Mouse (Mus musculus) brown adipose tissue, adult 24 weeks (tissue): ENCODE data around the gene Gm14743. TPM values are rescaled to one million over a fixed set of nuclear protein-coding genes. Genes with fewer than 3 reads are reported as not detected.
"Not testable (repeated sequence)": the region's sequence is repeated elsewhere in the genome, so short reads cannot be mapped to it uniquely, and the experiment has no call there.

ENCODE experiments used
- H3K27ac ChIP-seq: fragments of 200-500 bp; replicated peaks from 2 replicates; pipeline ENCODE4 v1.5.1; 2012; ENCODE audit warnings: low read depth, mild to moderate bottlenecking, low read length
- H3K4me1 ChIP-seq: fragments of 200-500 bp; 2 replicates; pipeline ENCODE4 v1.6.1; 2012; ENCODE audit warnings: low read length, mixed read lengths; ENCODE audit not compliant: control insufficient read depth, insufficient read depth, insufficient read length
- H3K4me3 ChIP-seq: fragments of 200-500 bp; 2 replicates; pipeline ENCODE4 v1.5.1; 2012; ENCODE audit warnings: low read depth, mild to moderate bottlenecking, low read length, moderate library complexity; ENCODE audit not compliant: insufficient read depth
- polyA plus RNA-seq: library from polyadenylated mRNA; stranded (reverse); fragments of >200 nt; gene quantifications from 2 replicates; pipeline ENCODE4 v1.2.4, GENCODE M21; 2012; ENCODE audit not compliant: missing spikeins, insufficient read depth, insufficient read length

The Gm14743 gene
- not detected in 2 replicates for polyA plus RNA-seq

- H3K27ac ChIP-seq, H3K4me3 ChIP-seq, H3K4me1 ChIP-seq: not testable (repeated sequence)
These were observed at the start of gene Gm14743 for GRCm38 (mm10) chrX:78245821-78246220. TSS of gene Gm14743 (minus strand) at chrX:78245921.

GRCm38 (mm10) chrX:78202829-78203228 is 42.9 kb downstream of the Gm14743 start:
- no peak overlapping the region for H3K4me3 ChIP-seq
- H3K27ac ChIP-seq: no peak overlapping the region
- no peaks in the 10 kb centered on the region for H3K4me1 ChIP-seq

- H3K4me3 ChIP-seq, H3K27ac ChIP-seq, H3K4me1 ChIP-seq: not testable (repeated sequence)
These were observed 43.5 kb downstream of the Gm14743 start for GRCm38 (mm10) chrX:78202220-78202619.

Other genes starting within 250 kb of the Gm14743 start
- gene Obp1a, start 154.5 kb downstream of the Gm14743 start, polyA plus RNA-seq: not detected in 2 replicates
- gene Gm5938, start 120.5 kb downstream of the Gm14743 start, polyA plus RNA-seq: not detected in 2 replicates
- not detected in 2 replicates for gene Obp1b, start 59.1 kb downstream of the Gm14743 start, polyA plus RNA-seq
- gene 4930480E11Rik, start 123.7 kb upstream of the Gm14743 start, polyA plus RNA-seq: not detected in 2 replicates